Mouse (Mus musculus) effector memory CD4-positive, alpha-beta T cell, adult 5 months (primary cell): ENCODE results near the gene Patl1. TPM values are rescaled to one million over a fixed set of nuclear protein-coding genes. Genes with fewer than 3 reads are reported as not detected.

Source experiments
- polyA plus RNA-seq: library from polyadenylated mRNA; unstranded; fragments of 100-300 nt; shearing (Covaris generic); gene quantifications from one replicate; pipeline ENCODE4 v1.2.1, GENCODE M21; 2017

Gene Patl1
- polyA plus RNA-seq, result 29.6 TPM

DNA sequence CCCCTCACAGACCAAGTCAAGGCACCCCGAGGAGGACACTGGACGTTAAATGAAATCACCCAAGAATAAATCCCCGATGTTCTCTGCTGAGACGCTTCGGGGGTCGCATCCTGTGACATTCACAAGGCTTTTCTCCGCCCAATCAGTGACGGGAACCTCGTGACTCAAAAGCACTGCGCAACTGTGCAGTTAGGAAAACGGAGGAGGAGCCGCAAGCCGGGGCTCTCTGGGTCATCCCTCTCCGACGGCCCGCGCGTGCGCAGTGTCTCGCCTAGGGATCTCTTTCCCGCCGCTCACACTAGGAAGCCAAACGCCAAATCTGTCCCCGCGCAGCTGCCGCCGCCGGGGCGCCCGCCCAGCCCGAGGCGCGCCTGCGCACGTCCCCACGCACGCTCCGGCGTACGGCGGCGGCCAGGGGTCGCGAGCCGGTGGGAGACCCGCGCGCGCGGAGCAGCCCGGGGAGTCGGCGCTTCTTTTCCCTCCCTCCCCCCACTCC lies at the start of gene Patl1:
Gene Patl1, plus strand, starts transcription at position 363 of the 496 bp plus-strand sequence.

DNA sequence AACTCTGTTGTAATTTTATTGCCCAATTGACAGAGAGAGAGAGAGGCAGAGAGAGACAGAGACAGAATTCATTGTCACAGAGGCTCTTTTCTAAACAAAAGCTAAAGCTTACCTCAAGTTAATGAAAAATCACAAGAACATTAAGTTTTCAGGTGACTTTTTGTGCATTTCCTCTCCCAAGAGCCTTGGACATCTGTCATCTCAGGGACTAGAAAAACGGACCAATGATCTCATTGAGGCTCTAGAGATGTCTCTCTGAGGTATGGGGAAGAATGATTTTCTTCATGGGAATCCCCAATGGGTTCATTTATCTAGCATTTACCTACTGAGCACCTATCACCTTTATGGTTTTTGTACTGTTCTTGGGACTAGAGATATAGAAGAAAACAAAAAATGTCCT lies 37.2 kb upstream of the Patl1 start, which contains the start of gene Olfr1419:
Gene Olfr1419, minus strand, starts transcription at position 101 of the 400 bp plus-strand sequence.

DNA sequence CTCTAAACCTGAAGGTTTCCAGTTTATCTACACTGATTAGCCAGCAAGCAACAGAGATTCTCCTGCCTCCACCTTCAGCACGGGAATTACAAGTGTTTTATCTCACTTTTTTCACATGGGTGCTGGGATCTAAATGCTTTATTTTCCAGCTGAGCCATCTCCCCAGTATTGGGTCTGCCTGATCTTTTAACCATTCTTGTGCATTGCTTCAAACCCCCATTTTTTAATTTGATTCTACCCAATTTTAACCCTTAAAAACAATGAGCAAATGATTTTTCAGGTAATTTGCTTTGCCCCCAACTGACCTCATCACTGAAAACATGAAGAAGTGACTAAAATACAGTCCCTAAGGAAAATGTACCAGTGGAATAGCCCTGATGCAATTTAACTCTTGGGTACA lies 25.9 kb upstream of the Patl1 start, which contains the start of gene Olfr1420:
Gene Olfr1420, plus strand, starts transcription at position 301 of the 400 bp plus-strand sequence.

DNA sequence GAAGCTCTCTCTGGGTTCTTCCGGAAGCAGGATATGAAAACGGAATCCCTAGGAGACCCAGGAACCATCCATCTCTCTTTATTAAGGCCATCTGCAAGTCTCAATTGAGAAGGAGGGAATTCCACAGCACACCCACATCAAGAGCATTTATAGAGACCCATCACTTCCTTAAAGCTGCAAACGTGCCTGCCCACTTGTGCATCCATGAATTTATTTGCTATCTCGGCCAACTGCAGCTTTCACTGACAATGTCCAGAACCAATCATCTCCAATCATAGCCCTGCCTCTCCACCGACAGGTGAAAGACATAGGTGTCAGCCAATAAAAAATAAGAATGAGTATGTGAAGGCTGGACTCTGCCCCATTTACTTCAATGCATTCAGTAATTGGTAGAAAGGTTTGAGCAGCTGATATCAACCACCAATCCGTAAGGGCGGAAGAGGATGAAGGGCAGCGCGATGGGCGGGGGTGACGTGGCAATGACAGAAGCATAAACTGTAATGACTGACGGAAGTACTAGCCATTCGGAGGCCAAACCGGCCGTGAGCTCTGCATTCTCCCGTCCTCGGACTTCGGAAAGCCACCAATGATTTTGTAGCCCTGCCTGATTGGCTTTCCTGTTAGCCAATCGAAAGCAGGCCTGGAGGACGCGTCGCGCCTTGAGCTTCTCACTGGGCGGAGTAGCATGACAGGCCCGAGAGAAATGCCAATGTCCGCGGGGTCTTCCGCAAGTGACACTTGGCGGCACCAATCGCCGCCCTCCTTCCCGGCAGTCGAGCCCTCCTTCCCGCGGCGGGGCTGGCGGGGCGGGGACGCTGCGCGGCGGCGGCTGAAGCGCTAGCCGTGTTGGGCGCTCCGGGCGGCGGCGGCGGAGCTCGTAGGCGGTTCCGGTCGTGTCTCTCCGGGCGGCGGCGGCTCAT lies 53.1 kb downstream of the Patl1 start, which contains the start of gene Osbp:
Gene Osbp, plus strand, starts transcription at position 919 of the 920 bp plus-strand sequence.

Other genes starting within 250 kb of the Patl1 start
- not detected for gene Oosp1, start 221.2 kb upstream of the Patl1 start, polyA plus RNA-seq
- 0.64 TPM for gene Oosp3, start 215.3 kb upstream of the Patl1 start, polyA plus RNA-seq
- gene Gif, start 164.8 kb upstream of the Patl1 start, polyA plus RNA-seq, result not detected
- gene Mrpl16, start 142.0 kb upstream of the Patl1 start, polyA plus RNA-seq, result 34.4 TPM
- 1.6 TPM for gene Stx3, start 93.0 kb upstream of the Patl1 start, polyA plus RNA-seq
- gene Olfr1417, start 73.2 kb upstream of the Patl1 start, polyA plus RNA-seq, result not detected
- not detected for gene Olfr1418, start 51.3 kb upstream of the Patl1 start, polyA plus RNA-seq
- gene Olfr1419, start 37.3 kb upstream of the Patl1 start, polyA plus RNA-seq, result not detected
- not detected for gene Olfr1420, start 25.8 kb upstream of the Patl1 start, polyA plus RNA-seq
- gene Osbp, start 53.5 kb downstream of the Patl1 start, polyA plus RNA-seq, result 47.6 TPM
- 0.09 TPM for gene Olfr1423, start 128.9 kb downstream of the Patl1 start, polyA plus RNA-seq
- 0.21 TPM for gene Olfr1424, start 150.3 kb downstream of the Patl1 start, polyA plus RNA-seq
- not detected for gene Olfr1425, start 165.3 kb downstream of the Patl1 start, polyA plus RNA-seq
- gene Olfr1426, start 179.6 kb downstream of the Patl1 start, polyA plus RNA-seq, result not detected
- not detected for gene Olfr1427, start 190.9 kb downstream of the Patl1 start, polyA plus RNA-seq
- not detected for gene Olfr1428, start 203.5 kb downstream of the Patl1 start, polyA plus RNA-seq
- gene Olfr76, start 210.8 kb downstream of the Patl1 start, polyA plus RNA-seq, result not detected